In the genomic region with DNA sequence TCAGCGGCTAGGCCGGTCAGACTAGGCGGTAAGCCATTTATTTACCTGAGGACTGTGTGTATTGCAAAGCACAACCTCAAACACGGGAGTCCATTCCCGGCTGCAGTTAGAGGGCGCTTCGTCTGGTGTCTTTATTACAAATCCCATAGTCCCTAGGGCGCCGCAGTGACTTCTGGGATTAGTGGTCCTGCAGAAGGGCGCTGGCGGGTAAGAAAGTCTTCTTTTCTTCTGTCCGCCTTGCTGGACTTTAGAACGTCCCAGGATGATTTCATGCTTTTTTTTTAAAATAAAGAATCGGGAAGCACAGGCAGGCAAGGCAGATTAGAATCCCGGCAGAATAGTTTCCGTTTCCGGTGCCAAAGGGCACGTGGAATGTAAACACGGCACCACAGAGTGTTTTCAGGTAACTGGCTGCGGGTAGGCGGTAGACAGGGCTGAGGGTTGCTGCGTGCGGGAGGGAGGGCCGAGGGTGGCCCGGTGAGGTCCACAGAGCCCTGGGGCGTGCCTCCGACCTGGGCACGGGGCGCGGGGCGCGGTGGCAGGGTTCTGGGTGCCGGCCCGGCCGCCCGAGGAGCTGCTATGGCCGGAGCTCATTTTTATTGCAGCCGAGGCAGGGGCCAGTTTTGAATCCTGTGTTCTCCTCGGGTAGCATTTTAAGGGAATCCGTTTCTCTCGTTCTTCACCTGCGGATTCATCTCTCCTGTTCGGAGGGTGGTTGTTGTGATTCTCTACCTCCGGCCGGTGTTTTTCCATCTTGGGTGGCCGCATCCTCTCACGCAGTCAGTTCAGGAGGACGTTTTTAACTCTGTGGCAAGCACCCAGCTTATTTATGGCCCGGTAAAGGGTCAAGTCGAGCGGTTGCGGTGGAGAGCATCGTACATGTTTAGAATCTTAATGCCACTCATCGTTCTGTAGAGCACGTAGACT, we compare ENCODE assay signal across 8 mouse cellular contexts. TPM values are rescaled to one million over a fixed set of nuclear protein-coding genes. Genes with fewer than 3 reads are reported as not detected.
DNase-seq lines count a peak whose midpoint lies in the region; ATAC-seq and TF ChIP-seq lines count a peak whose summit lies in the region.

Gene Ttc33 (plus strand): TSS at position 160 of the 927 bp plus-strand sequence.

- no peak for TF ChIP-seq RAD21 in CH12.LX (IDR thresholded peaks at IDR 0.05; ENCODE audit: low read depth, low read length)

- no peak for TF ChIP-seq EP300 in CH12.LX (IDR thresholded peaks at IDR 0.05; ENCODE audit: low read length)

- peak in 1 of 2 experiments; percentile 56; a peak in 2 of 4 replicates for TF ChIP-seq CTCF in CH12.LX (conservative IDR thresholded peaks at IDR 0.05 in 1 of 2, IDR thresholded peaks at IDR 0.05 in 1 of 2; ENCODE audit: low read depth in 2 of 2, low read length in 2 of 2)

- H3K36me3 ChIP-seq in CH12.LX (replicated peaks in 1 of 2; ENCODE audit: control insufficient read depth in 1 of 2, insufficient read depth in 1 of 2, low read length in 1 of 2), result peaks cover 13 to 34% of the 10 kb centered on the region in 2 experiments
- H3K36me3 ChIP-seq in forebrain, embryonic 11.5 days (ENCODE audit: control insufficient read depth, insufficient read depth, low read length), result no peaks in the 10 kb centered on the region
- H3K36me3 ChIP-seq in heart, embryonic 16.5 days (ENCODE audit: control insufficient read depth, insufficient read depth), result peaks cover 8% of the 10 kb centered on the region
- peaks cover 9% of the 10 kb centered on the region for H3K36me3 ChIP-seq in liver, embryonic 13.5 days
- peaks cover 3% of the 10 kb centered on the region; the same call in 1 of the 2 replicates for H3K36me3 ChIP-seq in stomach, embryonic 14.5 days (ENCODE audit: control insufficient read depth, insufficient read depth, low read length)

- peak; percentile 64 for DNase-seq in CH12.LX (ENCODE audit: extremely low read depth)
- peak; percentile 59 for DNase-seq in c-Kit-positive CD71-positive TER-119-negative erythroid progenitor cells, embryonic 14.5 days (ENCODE audit: low read depth)
- peak; percentile 76 for DNase-seq in forebrain, embryonic 11.5 days (ENCODE audit: low spot score)
- DNase-seq in kidney, postnatal 25 days, result peak; percentile 89 to 91
- DNase-seq in liver, embryonic 13.5 days, result peak; percentile 55
- peak; percentile 31 to 58 for DNase-seq in natural killer cell, adult 2 months (ENCODE audit: low spot score in 2 of 2)

- peak within 1 kb of the TSS; percentile 35 for H3K27ac ChIP-seq in CH12.LX (ENCODE audit: insufficient read depth, low read depth)
- H3K27ac ChIP-seq in forebrain, embryonic 11.5 days (ENCODE audit: low read depth, low read length), result peak within 1 kb of the TSS; percentile 60
- peak within 1 kb of the TSS; percentile 75 for H3K27ac ChIP-seq in heart, embryonic 16.5 days (ENCODE audit: low read length)
- H3K27ac ChIP-seq in liver, embryonic 13.5 days, result peak within 1 kb of the TSS; percentile 80
- H3K27ac ChIP-seq in stomach, embryonic 14.5 days (ENCODE audit: low read length), result peak within 1 kb of the TSS; percentile 94

- peak within 1 kb of the TSS; percentile 57 for H3K9ac ChIP-seq in CH12.LX (ENCODE audit: insufficient read depth, low read depth)
- peak within 1 kb of the TSS; percentile 80 for H3K9ac ChIP-seq in forebrain, embryonic 11.5 days (ENCODE audit: low read length)
- H3K9ac ChIP-seq in heart, embryonic 16.5 days (ENCODE audit: low read length), result peak within 1 kb of the TSS; percentile 81
- peak within 1 kb of the TSS; percentile 86 for H3K9ac ChIP-seq in liver, embryonic 13.5 days
- H3K9ac ChIP-seq in stomach, embryonic 14.5 days (replicated peaks; ENCODE audit: low read depth, low read length), result peak within 1 kb of the TSS; percentile 86

- peak within 1 kb of the TSS; percentile 99 for H3K4me2 ChIP-seq in CH12.LX (ENCODE audit: insufficient read depth, low read depth, poor library complexity, severe bottlenecking)
- peak within 1 kb of the TSS; percentile 73 for H3K4me2 ChIP-seq in forebrain, embryonic 11.5 days (ENCODE audit: low read depth, low read length, severe bottlenecking)
- peak within 1 kb of the TSS; percentile 89 for H3K4me2 ChIP-seq in heart, embryonic 16.5 days (ENCODE audit: low read depth, low read length)
- H3K4me2 ChIP-seq in liver, embryonic 13.5 days, result peak within 1 kb of the TSS; percentile 75
- H3K4me2 ChIP-seq in stomach, embryonic 14.5 days (replicated peaks; ENCODE audit: low read depth, low read length), result peak within 1 kb of the TSS; percentile 67

- H3K27me3 ChIP-seq in CH12.LX (replicated peaks), result no peaks in the 10 kb centered on the region
- H3K27me3 ChIP-seq in forebrain, embryonic 11.5 days (ENCODE audit: control insufficient read depth, insufficient read depth, low read length), result no peaks in the 10 kb centered on the region
- no peaks in the 10 kb centered on the region for H3K27me3 ChIP-seq in heart, embryonic 16.5 days (ENCODE audit: control insufficient read depth, insufficient read depth, low read length)
- no peaks in the 10 kb centered on the region for H3K27me3 ChIP-seq in liver, embryonic 13.5 days
- H3K27me3 ChIP-seq in stomach, embryonic 14.5 days (ENCODE audit: control insufficient read depth, insufficient read depth, low read length), result no peaks in the 10 kb centered on the region

- peak within 1 kb of the TSS; percentile 59 to 88 (median 82) for H3K4me3 ChIP-seq in CH12.LX (replicated peaks in 1 of 3; ENCODE audit: low read depth in 2 of 3, low read length in 2 of 3, poor library complexity in 1 of 3)
- H3K4me3 ChIP-seq in forebrain, embryonic 11.5 days (ENCODE audit: low read depth, low read length), result peak within 1 kb of the TSS; percentile 84
- H3K4me3 ChIP-seq in heart, embryonic 16.5 days (ENCODE audit: low read length), result peak within 1 kb of the TSS; percentile 79
- H3K4me3 ChIP-seq in liver, embryonic 13.5 days (replicated peaks), result peak within 1 kb of the TSS; percentile 86
- H3K4me3 ChIP-seq in stomach, embryonic 14.5 days (ENCODE audit: low read depth, low read length), result peak within 1 kb of the TSS; percentile 80

- peaks cover 5% of the 10 kb centered on the region; the same call in 1 of the 2 replicates for H3K79me2 ChIP-seq in CH12.LX (replicated peaks; ENCODE audit: control insufficient read depth, extremely low read depth, insufficient read depth, poor library complexity, severe bottlenecking)

- TF ChIP-seq POLR2A in CH12.LX (IDR thresholded peaks at IDR 0.05; ENCODE audit: low read depth, low read length), result peak; percentile 59

- peaks cover 6 to 32% of the 10 kb centered on the region in 2 experiments; a peak in 3 of 4 replicates for H3K4me1 ChIP-seq in CH12.LX (ENCODE audit: control insufficient read depth in 1 of 2, insufficient read depth in 2 of 2)
- H3K4me1 ChIP-seq in forebrain, embryonic 11.5 days (replicated peaks; ENCODE audit: control insufficient read depth, insufficient read depth, low read length), result peaks cover 9% of the 10 kb centered on the region
- peaks cover 12% of the 10 kb centered on the region for H3K4me1 ChIP-seq in heart, embryonic 16.5 days (ENCODE audit: control insufficient read depth, insufficient read depth, low read length)
- peaks cover 32% of the 10 kb centered on the region for H3K4me1 ChIP-seq in liver, embryonic 13.5 days (replicated peaks)
- peaks cover 11% of the 10 kb centered on the region; the same call in 1 of the 2 replicates for H3K4me1 ChIP-seq in stomach, embryonic 14.5 days (ENCODE audit: control insufficient read depth, insufficient read depth, low read length)

- dilution Hi-C loops in CH12.LX (cut with MboI; ENCODE audit: extremely low pct_ligation_motif_present, extremely low pct_unique_long_range_greater_than_20kb, low sequenced_read_pairs), result no loop called here

- in situ Hi-C loops in CH12.LX (cut with MboI; ENCODE audit: low pct_ligation_motif_present, low pct_unique_long_range_greater_than_20kb, low sequenced_read_pairs), result no loop called here

- peak; percentile 87 for ATAC-seq in forebrain, embryonic 11.5 days (replicated peaks; ENCODE audit: low FRiP score)
- peak; percentile 81 for ATAC-seq in heart, embryonic 16.5 days (replicated peaks; ENCODE audit: extremely low read depth, insufficient read depth, low FRiP score)
- ATAC-seq in liver, embryonic 13.5 days (ENCODE audit: low read depth), result peak; percentile 88
- ATAC-seq in stomach, embryonic 14.5 days (ENCODE audit: insufficient number of reproducible peaks, insufficient read depth, low FRiP score, low read depth), result peak; percentile 84

- 1% methylated on average over 55 of the region's 55 CpGs for WGBS in forebrain, embryonic 11.5 days
- under 1% methylated on average over 55 of the region's 55 CpGs for WGBS in heart, embryonic 16.5 days
- under 1% methylated on average over 55 of the region's 55 CpGs for WGBS in liver, embryonic 13.5 days (ENCODE audit: insufficient replicate concordance)
- WGBS in stomach, embryonic 14.5 days, result under 1% methylated on average over 55 of the region's 55 CpGs

- no peaks in the 10 kb centered on the region for H3K9me3 ChIP-seq in CH12.LX (replicated peaks; ENCODE audit: low read length)
- H3K9me3 ChIP-seq in forebrain, embryonic 11.5 days (ENCODE audit: control insufficient read depth, low read length), result no peaks in the 10 kb centered on the region
- no peaks in the 10 kb centered on the region for H3K9me3 ChIP-seq in heart, embryonic 16.5 days (replicated peaks; ENCODE audit: control insufficient read depth, low read length)
- H3K9me3 ChIP-seq in liver, embryonic 13.5 days (replicated peaks), result no peaks in the 10 kb centered on the region
- no peaks in the 10 kb centered on the region for H3K9me3 ChIP-seq in stomach, embryonic 14.5 days (ENCODE audit: control insufficient read depth, low read depth, low read length)

TF ChIP-seq in CH12.LX, 34 proteins besides CTCF, POLR2A, EP300 and RAD21 (continues in another document):
- peak; percentile 92 for TF ChIP-seq MXI1 (IDR thresholded peaks at IDR 0.05; ENCODE audit: low read depth, low read length)
- peak; percentile 89 for TF ChIP-seq HCFC1 (IDR thresholded peaks at IDR 0.05; ENCODE audit: low read depth, low read length)
- peak; percentile 51; the same call in 1 of the 2 replicates for TF ChIP-seq IRF4 (IDR thresholded peaks at IDR 0.05; ENCODE audit: low read depth, low read length)
- TF ChIP-seq E2F4 (IDR thresholded peaks at IDR 0.05; ENCODE audit: insufficient replicate concordance, low read depth, low read length), result no peak
- no peak for TF ChIP-seq MAZ (IDR thresholded peaks at IDR 0.05; ENCODE audit: low read depth, low read length)
- TF ChIP-seq MYC (IDR thresholded peaks at IDR 0.05; ENCODE audit: low read depth, low read length), result peak; percentile 51; the same call in 1 of the 2 replicates
- TF ChIP-seq TCF12 (IDR thresholded peaks at IDR 0.05; ENCODE audit: low read depth, low read length), result 0 out of 2 replicates have a peak, but pooled peaks have one; percentile 37

RNA-seq across cellular contexts. Expression of gene Ttc33, which starts in this region (rescaled TPM):
- 24.5 and 24.6 TPM in 2 replicates for total RNA-seq in CH12.LX (2012; rRNA removed)
- 53.6 and 59.4 TPM in 2 replicates for total RNA-seq in CH12.LX (2014; rRNA removed)
- 34.8 and 55.7 TPM in 2 replicates for polyA plus RNA-seq in CH12.LX (2012; ENCODE audit: insufficient read length, low read depth)
- 34.0 and 37.9 TPM in 2 replicates for polyA plus RNA-seq in forebrain, embryonic 11.5 days (2014; fragmentation: Nextera tagmentation; extraction: Ambion mirVana)
- polyA plus RNA-seq in heart, embryonic 16.5 days (2015; fragmentation: Nextera tagmentation; extraction: Ambion mirVana), result 33.3 and 36.3 TPM in 2 replicates
- polyA plus RNA-seq in liver, embryonic 13.5 days (2015; fragmentation: Nextera tagmentation; extraction: Ambion mirVana), result 16.8 and 21.9 TPM in 2 replicates
- polyA plus RNA-seq in stomach, embryonic 14.5 days (2014; fragmentation: Nextera tagmentation; extraction: Ambion mirVana), result 47.6 and 49.1 TPM in 2 replicates

Comparison
In these comparisons a context has a peak if more than half of its experiments do, and no peak if none do; other contexts are left out.
1. Peak in every context shown above with its lines: DNase-seq, ATAC-seq, H3K4me3 ChIP-seq and H3K27ac ChIP-seq.
2. H3K27ac ChIP-seq: peak in every context shown above with its lines; median percentile 94 in stomach, embryonic 14.5 days; 80 in liver, embryonic 13.5 days; 75 in heart, embryonic 16.5 days; 60 in forebrain, embryonic 11.5 days; 35 in CH12.LX.